Mouse (Mus musculus) ES-E14 (cell line): Measurements from ENCODE around the gene Igfbp3.

Source experiments
- HCFC1 ChIP-seq: IDR thresholded peaks from 2 replicates; pipeline ENCODE4 v1.6.1; 2012; ENCODE audit warnings: low read length, inconsistent platforms, borderline replicate concordance; ENCODE audit not compliant: insufficient read depth
- MAFK ChIP-seq: IDR thresholded peaks from 2 replicates; pipeline ENCODE4 v1.6.1; 2014; ENCODE audit warnings: mild to moderate bottlenecking, low read depth, low read length, inconsistent platforms; ENCODE audit not compliant: insufficient read depth
- ZNF384 ChIP-seq: IDR thresholded peaks from 2 replicates; pipeline ENCODE4 v1.6.1; 2012; ENCODE audit warnings: low read depth, low read length, inconsistent platforms

GRCm38 (mm10) chr11:7198481-7199256 is 15.1 kb downstream of the Igfbp3 start:
- no peak for TF ChIP-seq ZNF384
- TF ChIP-seq MAFK = no peak
- TF ChIP-seq HCFC1 = no peak
